Mouse (Mus musculus): ENCODE results near the gene Klc4. TPM values are rescaled to one million over a fixed set of nuclear protein-coding genes. Genes with fewer than 3 reads are reported as not detected.

The Klc4 gene
- polyA plus RNA-seq, 1 experiment from 2014 or later: 93.7 TPM

DNA sequence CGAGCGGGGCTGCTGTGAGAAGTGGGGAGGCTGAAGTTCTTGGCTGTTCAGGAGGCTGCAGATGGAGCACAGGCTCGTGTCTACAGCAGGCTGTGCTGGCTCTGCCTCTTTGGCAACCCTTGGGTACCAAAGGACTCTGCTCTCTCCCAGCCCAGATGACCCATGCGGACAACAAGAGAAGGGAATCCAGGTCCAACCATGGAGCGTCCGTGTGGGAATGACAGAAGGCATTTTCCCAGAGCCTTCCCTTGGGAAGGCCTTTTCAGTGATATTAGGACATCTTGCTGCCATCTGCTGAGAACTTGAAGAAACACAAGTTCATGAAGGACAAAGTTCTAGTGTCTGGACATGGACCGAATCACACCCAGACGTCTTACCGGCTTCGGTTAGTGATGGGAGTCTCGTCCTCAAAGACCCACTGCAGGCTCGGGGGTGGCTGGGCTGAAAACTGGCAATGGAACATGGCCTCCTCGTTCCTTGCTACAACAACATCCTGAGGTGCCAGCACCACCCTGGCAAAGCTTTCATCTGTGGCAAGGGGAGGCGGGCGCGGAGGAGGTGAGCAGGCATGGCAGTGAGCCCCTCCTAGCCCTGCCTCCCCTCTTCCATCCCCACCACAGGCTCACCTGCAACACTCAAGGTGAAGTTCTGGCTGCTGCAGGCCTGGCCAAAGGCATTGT, 56.0 kb downstream of the Klc4 start:
- Histone ChIP-seq H3K4me3 (ENCODE audit: low read length) (no peak overlapping the region), H3K36me3 (ENCODE audit: control insufficient read depth, insufficient read depth, low read length) (peaks cover 15% of the 10 kb centered on the region), H3K9ac (ENCODE audit: low read depth, low read length) (no peak overlapping the region), H3K27ac (ENCODE audit: low read length) (no peak overlapping the region), H3K27me3 (replicated peaks; ENCODE audit: control insufficient read depth, insufficient read depth, low read length) (no peaks in the 10 kb centered on the region), H3K4me2 (ENCODE audit: low read depth, low read length) (no peak overlapping the region), H3K9me3 (ENCODE audit: control insufficient read depth, low read length) (no peaks in the 10 kb centered on the region), H3K4me1 (ENCODE audit: control insufficient read depth, insufficient read depth, low read length) (peaks cover 15% of the 10 kb centered on the region; the same call in 1 of the 2 replicates)
- WGBS: 86% methylated on average over 16 of the region's 16 CpGs
- ATAC-seq: peak; percentile 41; the same call in 1 of the 2 replicates

DNA sequence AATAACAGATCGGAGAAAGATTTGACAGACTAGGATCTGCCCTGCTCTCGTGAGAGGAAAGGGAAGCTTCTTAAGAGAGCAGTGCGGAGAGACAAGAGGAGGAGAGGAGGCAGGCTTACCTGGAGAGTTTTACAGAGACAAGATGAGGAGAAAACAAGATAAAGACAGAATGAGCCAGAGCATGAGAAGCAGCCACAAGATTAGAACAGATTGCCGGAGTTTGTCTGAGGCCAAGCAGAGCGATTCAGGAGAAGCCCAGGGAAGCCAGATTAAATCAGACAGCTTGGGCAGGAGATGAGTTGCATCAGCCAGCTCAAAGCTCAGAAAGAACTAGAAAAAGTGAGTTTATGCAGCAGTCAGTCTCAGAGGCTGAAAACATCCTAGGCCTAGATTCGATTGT, 56.9 kb downstream of the Klc4 start:
- 91% methylated on average over 6 of the region's 6 CpGs for WGBS
- Histone ChIP-seq H3K9me3 (ENCODE audit: control insufficient read depth, low read length) (no peaks in the 10 kb centered on the region), H3K27ac (ENCODE audit: low read length) (no peak overlapping the region), H3K4me3 (ENCODE audit: low read length) (no peak overlapping the region), H3K4me2 (ENCODE audit: low read depth, low read length) (no peak overlapping the region), H3K9ac (ENCODE audit: low read depth, low read length) (no peak overlapping the region), H3K27me3 (replicated peaks; ENCODE audit: control insufficient read depth, insufficient read depth, low read length) (no peaks in the 10 kb centered on the region), H3K36me3 (ENCODE audit: control insufficient read depth, insufficient read depth, low read length) (peaks cover 15% of the 10 kb centered on the region), H3K4me1 (ENCODE audit: control insufficient read depth, insufficient read depth, low read length) (peaks cover 11% of the 10 kb centered on the region; the same call in 1 of the 2 replicates)
- no peak for ATAC-seq

DNA sequence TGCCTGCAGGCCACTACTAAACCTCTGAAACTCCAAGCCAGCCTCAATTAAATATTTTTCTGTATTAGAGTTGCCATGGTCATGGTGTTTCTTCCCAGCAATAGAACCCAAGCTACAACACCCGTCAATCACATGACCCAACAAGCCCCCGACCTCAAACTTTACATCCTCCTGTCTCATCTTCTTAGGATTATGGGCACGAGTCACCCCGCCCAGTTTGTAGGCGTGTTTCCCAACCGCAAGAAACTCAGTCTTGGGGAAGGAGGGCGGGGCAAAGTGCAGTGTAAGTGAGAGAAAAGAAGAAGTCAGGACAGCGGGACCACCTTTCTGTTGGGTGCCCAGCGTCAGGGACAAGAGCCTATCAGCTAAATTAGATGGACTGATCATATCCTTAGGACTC, 57.6 kb downstream of the Klc4 start:
- 67% methylated on average over 9 of the region's 9 CpGs for WGBS
- Histone ChIP-seq H3K4me2 (ENCODE audit: low read depth, low read length) (no peak overlapping the region), H3K4me3 (ENCODE audit: low read length) (no peak overlapping the region), H3K36me3 (ENCODE audit: control insufficient read depth, insufficient read depth, low read length) (peaks cover 15% of the 10 kb centered on the region), H3K27ac (ENCODE audit: low read length) (no peak overlapping the region), H3K9ac (ENCODE audit: low read depth, low read length) (no peak overlapping the region), H3K27me3 (replicated peaks; ENCODE audit: control insufficient read depth, insufficient read depth, low read length) (no peaks in the 10 kb centered on the region), H3K9me3 (ENCODE audit: control insufficient read depth, low read length) (no peaks in the 10 kb centered on the region), H3K4me1 (ENCODE audit: control insufficient read depth, insufficient read depth, low read length) (peaks cover 8% of the 10 kb centered on the region; the same call in 1 of the 2 replicates)
- ATAC-seq: no peak

DNA sequence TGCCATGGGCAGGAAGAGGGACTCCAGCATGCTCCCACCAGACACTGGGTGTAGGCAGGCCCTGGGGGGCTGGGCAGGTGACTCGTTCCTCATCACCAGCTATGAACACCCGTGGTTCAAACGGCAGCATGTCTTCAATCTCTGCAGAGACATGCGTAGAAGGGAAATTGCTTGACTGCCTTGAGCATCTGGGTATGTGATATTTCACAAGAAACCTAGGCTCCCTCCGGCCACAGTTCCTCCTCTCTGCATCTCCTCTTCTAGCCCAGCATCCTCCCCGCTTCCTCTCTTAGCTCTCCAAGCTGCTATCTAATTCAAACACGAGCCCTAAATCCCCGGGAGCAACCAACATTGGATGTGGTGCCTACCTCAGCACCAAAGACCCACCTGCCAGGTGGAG, 59.5 kb downstream of the Klc4 start:
- Histone ChIP-seq H3K9ac (ENCODE audit: low read depth, low read length) (no peak overlapping the region), H3K27me3 (replicated peaks; ENCODE audit: control insufficient read depth, insufficient read depth, low read length) (no peaks in the 10 kb centered on the region), H3K36me3 (ENCODE audit: control insufficient read depth, insufficient read depth, low read length) (peaks cover 15% of the 10 kb centered on the region), H3K9me3 (ENCODE audit: control insufficient read depth, low read length) (no peaks in the 10 kb centered on the region), H3K4me1 (ENCODE audit: control insufficient read depth, insufficient read depth, low read length) (peaks cover 5% of the 10 kb centered on the region; the same call in 1 of the 2 replicates), H3K4me3 (ENCODE audit: low read length) (no peak overlapping the region), H3K27ac (ENCODE audit: low read length) (no peak overlapping the region), H3K4me2 (ENCODE audit: low read depth, low read length) (no peak overlapping the region)
- ATAC-seq: no peak
- WGBS: 88% methylated on average over 8 of the region's 8 CpGs

Other genes starting within 250 kb of the Klc4 start
- gene Crip3, start 217.1 kb downstream of the Klc4 start, polyA plus RNA-seq (2015; fragmentation: Nextera tagmentation; extraction: Ambion mirVana): 0.16 and 0.35 TPM in 2 replicates
- not detected in 2 replicates for gene Slc22a7, start 207.6 kb downstream of the Klc4 start, polyA plus RNA-seq (2015; fragmentation: Nextera tagmentation; extraction: Ambion mirVana)
- gene Ttbk1, start 158.3 kb downstream of the Klc4 start, polyA plus RNA-seq (2015; fragmentation: Nextera tagmentation; extraction: Ambion mirVana): 0.15 and 0.16 TPM in 2 replicates
- 40.4 and 45.1 TPM in 2 replicates for gene Dnph1, start 149.3 kb downstream of the Klc4 start, polyA plus RNA-seq (2015; fragmentation: Nextera tagmentation; extraction: Ambion mirVana)
- 2.8 and 3.0 TPM in 2 replicates for gene Cul9, start 99.6 kb downstream of the Klc4 start, polyA plus RNA-seq (2015; fragmentation: Nextera tagmentation; extraction: Ambion mirVana)
- gene Srf, start 89.8 kb downstream of the Klc4 start, polyA plus RNA-seq (2015; fragmentation: Nextera tagmentation; extraction: Ambion mirVana): 4.9 and 5.9 TPM in 2 replicates
- gene Ptk7, start 16.5 kb downstream of the Klc4 start, polyA plus RNA-seq (2015; fragmentation: Nextera tagmentation; extraction: Ambion mirVana): 53.2 and 54.4 TPM in 2 replicates
- 164 and 170 TPM in 2 replicates for gene Mrpl2, start 207 bp upstream of the Klc4 start, polyA plus RNA-seq (2015; fragmentation: Nextera tagmentation; extraction: Ambion mirVana)
- 42.4 and 43.1 TPM in 2 replicates for gene Cul7, start 4.3 kb upstream of the Klc4 start, polyA plus RNA-seq (2015; fragmentation: Nextera tagmentation; extraction: Ambion mirVana)
- 64.8 and 67.4 TPM in 2 replicates for gene Rrp36, start 28.3 kb upstream of the Klc4 start, polyA plus RNA-seq (2015; fragmentation: Nextera tagmentation; extraction: Ambion mirVana)
- gene Mea1, start 32.8 kb upstream of the Klc4 start, polyA plus RNA-seq (2015; fragmentation: Nextera tagmentation; extraction: Ambion mirVana): 164 and 169 TPM in 2 replicates
- gene Klhdc3, start 34.9 kb upstream of the Klc4 start, polyA plus RNA-seq (2015; fragmentation: Nextera tagmentation; extraction: Ambion mirVana): 107 and 111 TPM in 2 replicates
- gene Ppp2r5d, start 59.1 kb upstream of the Klc4 start, polyA plus RNA-seq (2015; fragmentation: Nextera tagmentation; extraction: Ambion mirVana): 69.7 and 73.4 TPM in 2 replicates
- 17.1 and 20.8 TPM in 2 replicates for gene Pex6, start 65.4 kb upstream of the Klc4 start, polyA plus RNA-seq (2015; fragmentation: Nextera tagmentation; extraction: Ambion mirVana)
- gene Gnmt, start 83.1 kb upstream of the Klc4 start, polyA plus RNA-seq (2015; fragmentation: Nextera tagmentation; extraction: Ambion mirVana): 8.2 and 10.0 TPM in 2 replicates
- gene Cnpy3, start 106.2 kb upstream of the Klc4 start, polyA plus RNA-seq (2015; fragmentation: Nextera tagmentation; extraction: Ambion mirVana): 73.9 and 75.6 TPM in 2 replicates
- gene Ptcra, start 117.7 kb upstream of the Klc4 start, polyA plus RNA-seq (2015; fragmentation: Nextera tagmentation; extraction: Ambion mirVana): 0.34 and 0.37 TPM in 2 replicates
- 102 and 104 TPM in 2 replicates for gene 2310039H08Rik, start 126.6 kb upstream of the Klc4 start, polyA plus RNA-seq (2015; fragmentation: Nextera tagmentation; extraction: Ambion mirVana)
- 142 and 153 TPM in 2 replicates for gene Rpl7l1, start 136.7 kb upstream of the Klc4 start, polyA plus RNA-seq (2015; fragmentation: Nextera tagmentation; extraction: Ambion mirVana)
- 3.0 TPM in 2 replicates for gene Bicral, start 212.5 kb upstream of the Klc4 start, polyA plus RNA-seq (2015; fragmentation: Nextera tagmentation; extraction: Ambion mirVana)
- gene Tbcc, start 244.7 kb upstream of the Klc4 start, polyA plus RNA-seq (2015; fragmentation: Nextera tagmentation; extraction: Ambion mirVana): 31.8 and 35.8 TPM in 2 replicates